Mouse (Mus musculus): ENCODE results near the gene Gm49387.
A peak's percentile ranks its signal among the peaks of the same experiment; 100 is the strongest.

Gene Gm49387

DNA sequence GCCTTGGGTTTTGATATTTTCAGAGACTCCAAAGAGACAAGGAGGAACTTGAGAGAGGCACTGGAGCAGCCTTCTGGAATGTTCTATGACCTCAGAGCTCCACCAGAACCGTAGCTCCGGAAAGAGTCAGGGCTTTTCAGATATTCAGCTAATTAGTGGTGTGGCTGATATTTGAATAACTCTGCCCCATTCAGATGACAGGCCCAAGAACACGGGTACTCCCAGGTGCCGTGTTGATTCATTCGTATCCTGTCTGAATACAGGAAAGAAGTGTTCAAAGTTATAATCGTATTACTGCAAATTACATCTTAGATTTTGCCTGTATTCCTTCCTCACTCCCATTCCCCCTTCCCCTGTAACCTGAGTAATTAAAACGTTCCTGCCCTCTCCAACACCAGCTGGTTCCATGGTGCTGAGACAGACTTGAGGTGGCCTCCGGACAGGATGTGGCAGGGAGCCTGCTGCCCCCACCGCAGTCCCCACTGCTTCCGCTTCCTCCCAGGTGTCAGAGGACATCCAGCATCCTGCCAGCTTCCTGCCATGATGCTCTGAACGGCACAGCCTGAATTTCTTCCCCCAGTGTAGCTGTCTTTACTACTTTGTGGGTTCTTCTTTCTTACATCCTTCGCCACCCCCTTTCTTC, 109.1 kb downstream of the Gm49387 start:
- DNase-seq (ENCODE audit: low spot score in 2 of 2): no peak

GRCm38 (mm10) chr14:31530847-31531246, 109.8 kb downstream of the Gm49387 start:
- no peak for DNase-seq (ENCODE audit: low spot score in 2 of 2)

- no peak for DNase-seq (ENCODE audit: low spot score in 2 of 2)
Measured at GRCm38 (mm10) chr14:31525040-31525810, 115.5 kb downstream of the Gm49387 start.

DNA sequence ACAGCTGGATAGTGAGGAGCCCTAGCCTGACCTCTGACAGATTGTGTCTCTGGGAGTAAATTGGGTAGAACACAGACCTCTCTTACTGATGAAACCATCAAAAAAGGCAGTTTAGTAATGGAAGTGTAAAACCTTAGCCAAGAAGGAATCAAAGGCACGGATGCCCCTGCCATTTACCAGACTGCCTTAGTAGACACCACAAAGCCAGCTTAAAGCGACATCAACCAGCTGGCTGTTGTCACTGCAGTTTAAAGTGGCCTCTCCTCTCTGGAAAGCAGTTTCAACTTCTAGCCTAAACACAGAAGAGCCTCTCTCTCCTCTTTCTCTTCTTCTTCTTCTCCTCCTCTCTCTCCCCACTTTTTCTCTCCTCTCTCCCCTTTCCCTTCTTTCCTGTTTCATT, 119.4 kb downstream of the Gm49387 start:
- DNase-seq (ENCODE audit: low spot score in 2 of 2): no peak

DNA sequence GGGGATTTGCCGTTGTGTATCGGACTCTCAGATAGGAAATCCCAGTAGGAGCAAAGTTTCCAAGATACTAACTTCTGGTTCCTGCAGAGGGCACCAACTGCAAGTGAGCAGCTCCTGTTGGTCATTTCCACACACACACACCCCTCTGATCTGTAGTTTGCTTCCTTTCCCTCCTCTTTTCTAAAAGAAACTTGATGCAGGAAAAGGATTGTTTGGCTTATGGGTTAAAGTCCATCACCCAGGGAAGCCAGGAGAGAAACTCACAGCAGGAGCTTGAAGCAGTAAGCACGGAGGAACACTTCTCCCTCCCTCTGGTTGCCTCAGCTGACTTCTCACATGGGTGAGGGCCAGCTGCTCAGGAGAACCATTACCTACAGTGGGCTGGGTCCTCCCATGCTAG, 121.5 kb downstream of the Gm49387 start:
- DNase-seq (ENCODE audit: low spot score in 2 of 2): no peak

DNA sequence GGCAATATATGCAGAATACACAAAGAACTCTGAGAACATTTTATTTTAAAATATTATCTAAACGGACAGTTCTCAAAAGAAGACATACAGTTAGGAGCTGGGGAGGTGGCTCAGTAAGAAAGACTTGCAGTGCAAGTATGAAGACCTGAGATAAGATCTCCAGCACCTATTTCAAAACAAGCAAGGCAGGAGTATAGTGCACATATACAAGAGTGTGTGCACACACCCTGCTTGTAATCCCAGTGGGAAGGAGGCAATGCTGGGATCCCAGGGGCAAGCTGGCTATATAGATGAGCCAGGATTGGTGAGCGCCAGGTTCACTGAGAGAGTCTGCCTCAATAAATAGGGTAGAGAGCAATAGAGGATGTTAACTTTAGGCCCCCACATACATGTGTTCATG, 124.8 kb downstream of the Gm49387 start:
- no peak for DNase-seq (ENCODE audit: low spot score in 2 of 2)

- DNase-seq (ENCODE audit: low spot score in 2 of 2): no peak
Measured at GRCm38 (mm10) chr14:31510322-31510721, 130.4 kb downstream of the Gm49387 start.

DNA sequence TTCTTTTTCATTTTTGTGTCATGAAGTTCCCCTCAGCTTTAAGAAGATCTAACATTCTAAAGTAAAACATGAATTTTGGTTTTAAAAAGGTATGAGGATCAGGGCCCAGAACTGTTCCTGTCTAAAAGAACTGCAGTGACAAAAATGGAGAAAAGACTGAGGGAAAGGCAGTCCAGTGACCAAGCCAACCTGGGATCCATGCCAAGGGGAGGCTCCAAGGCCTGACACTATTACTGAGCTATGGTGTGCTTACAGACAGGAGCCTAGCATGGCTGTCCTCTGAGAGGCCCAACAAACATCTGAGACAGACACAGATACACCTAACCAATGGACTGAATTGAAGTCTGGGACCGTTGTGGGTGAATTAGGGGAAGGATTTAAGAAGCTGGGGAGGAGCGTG, 130.8 kb downstream of the Gm49387 start:
- peak in 1 of 2 experiments; percentile 27 for DNase-seq (ENCODE audit: low spot score in 2 of 2)

DNA sequence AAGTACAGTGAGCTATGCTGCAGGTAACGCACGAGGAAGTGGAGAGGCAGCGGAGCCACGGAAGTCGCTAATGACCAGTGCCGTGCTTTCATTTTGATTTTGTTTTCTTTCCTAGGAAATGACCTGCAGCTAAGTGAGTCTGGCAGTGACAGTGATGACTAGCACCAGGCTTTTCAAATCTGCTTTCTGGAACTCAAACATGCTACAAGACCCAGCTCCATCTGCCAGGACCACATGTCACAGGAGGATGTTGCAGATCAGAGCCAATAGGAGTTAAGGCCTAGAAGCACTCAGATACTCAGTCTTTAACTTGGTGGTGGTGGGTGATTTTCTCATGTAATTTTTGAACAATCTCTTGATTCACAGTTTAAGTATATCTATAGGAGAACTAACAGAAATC, 134.2 kb downstream of the Gm49387 start:
- no peak for DNase-seq (ENCODE audit: low spot score in 2 of 2)

DNA sequence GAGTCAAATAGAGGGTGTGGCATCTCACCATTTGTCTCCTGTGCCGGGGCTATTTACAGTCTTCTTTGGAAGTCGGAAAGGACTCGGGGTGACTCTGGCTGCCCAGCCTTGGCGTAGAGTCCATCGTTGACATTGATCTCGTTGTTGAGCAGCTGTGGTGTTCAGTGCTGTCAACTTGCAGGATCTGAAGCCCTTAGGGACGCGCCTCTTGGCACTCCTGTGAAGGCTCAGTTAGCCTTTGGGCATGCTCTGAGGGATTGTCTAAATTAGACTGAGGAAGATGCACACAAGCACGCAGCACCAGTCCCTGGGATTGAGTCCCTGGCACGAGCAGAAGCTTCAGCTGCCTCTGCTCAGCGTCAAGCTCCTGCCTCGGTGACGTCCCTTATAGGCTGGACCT, 137.3 kb downstream of the Gm49387 start:
- DNase-seq (ENCODE audit: low spot score in 2 of 2): no peak

Data from urinary bladder, postnatal 36 days (tissue).